Mouse (Mus musculus) common myeloid progenitor, adult 5-6 weeks (primary cell): ENCODE measurements around the gene Asic2. TPM values are rescaled to one million over a fixed set of nuclear protein-coding genes. Genes with fewer than 3 reads are reported as not detected.
A peak's percentile ranks its signal among the peaks of the same experiment; 100 is the strongest.

Source experiments
- ATAC-seq: replicated peaks from 2 replicates; pipeline ENCODE4 v1.8.0; 2016; ENCODE audit warnings: low read depth, mild to moderate bottlenecking, moderate TSS enrichment, inconsistent platforms; ENCODE audit not compliant: poor library complexity, severe bottlenecking
- total RNA-seq: library from RNA; stranded (forward); fragments of 200-1000, 187-1606 nt; gene quantifications from 2 replicates; pipeline ENCODE4 v1.2.3, GENCODE M21; 2017

The Asic2 gene
- total RNA-seq, 1 experiment from 2014 or later: not detected

GRCm38 (mm10) chr11:81625199-81625598 is 343.1 kb downstream of the Asic2 start:
- ATAC-seq: no peak

GRCm38 (mm10) chr11:81620516-81620915 is 347.7 kb downstream of the Asic2 start:
- no peak for ATAC-seq

GRCm38 (mm10) chr11:81616437-81616836 is 351.8 kb downstream of the Asic2 start:
- ATAC-seq: no peak

- no peak for ATAC-seq
Measured at GRCm38 (mm10) chr11:81613869-81614620, 354.2 kb downstream of the Asic2 start.

GRCm38 (mm10) chr11:81612798-81613540 is 355.3 kb downstream of the Asic2 start:
- peak; percentile 94 for ATAC-seq

- ATAC-seq: no peak
Measured at GRCm38 (mm10) chr11:81611948-81612797, 356.1 kb downstream of the Asic2 start.

GRCm38 (mm10) chr11:81610506-81610905 is 357.8 kb downstream of the Asic2 start:
- ATAC-seq: no peak

GRCm38 (mm10) chr11:81602971-81603370 is 365.3 kb downstream of the Asic2 start:
- no peak for ATAC-seq

- ATAC-seq: no peak
Measured at GRCm38 (mm10) chr11:81601736-81602135, 366.5 kb downstream of the Asic2 start.

- no peak for ATAC-seq
Measured at GRCm38 (mm10) chr11:81597601-81598000, 370.7 kb downstream of the Asic2 start.

GRCm38 (mm10) chr11:81595235-81595634 is 373.0 kb downstream of the Asic2 start:
- no peak for ATAC-seq

- no peak for ATAC-seq
Measured at GRCm38 (mm10) chr11:81592776-81593175, 375.5 kb downstream of the Asic2 start.

GRCm38 (mm10) chr11:81590911-81591310 is 377.3 kb downstream of the Asic2 start:
- no peak for ATAC-seq

GRCm38 (mm10) chr11:81588630-81589029 is 379.6 kb downstream of the Asic2 start:
- peak; percentile 79 for ATAC-seq

- ATAC-seq: no peak
Measured at GRCm38 (mm10) chr11:81587942-81588341, 380.3 kb downstream of the Asic2 start.

GRCm38 (mm10) chr11:81587114-81587513 is 381.1 kb downstream of the Asic2 start:
- no peak for ATAC-seq

GRCm38 (mm10) chr11:81584506-81584905 is 383.8 kb downstream of the Asic2 start:
- ATAC-seq: no peak

- no peak for ATAC-seq
Measured at GRCm38 (mm10) chr11:81583195-81583594, 385.1 kb downstream of the Asic2 start.

GRCm38 (mm10) chr11:81582161-81582560 is 386.1 kb downstream of the Asic2 start:
- no peak for ATAC-seq

- ATAC-seq: no peak
Measured at GRCm38 (mm10) chr11:81579753-81580152, 388.5 kb downstream of the Asic2 start.

- ATAC-seq: no peak
Measured at GRCm38 (mm10) chr11:81570406-81570805, 397.9 kb downstream of the Asic2 start.
